Mouse (Mus musculus) spleen, adult 2 months (tissue): ENCODE data around the gene Ccdc60.
"Not testable (repeated sequence)": the region's sequence is repeated elsewhere in the genome, so short reads cannot be mapped to it uniquely, and the experiment has no call there.

Experiments used
- CTCF ChIP-seq: fragments of 200-500 bp; IDR thresholded peaks from 2 replicates; pipeline ENCODE4 v1.5.1; 2011; ENCODE audit warnings: mild to moderate bottlenecking, inconsistent platforms; ENCODE audit not compliant: insufficient read depth, insufficient read length, insufficient replicate concordance; ENCODE audit errors: extremely low read depth
- POLR2A ChIP-seq: fragments of 200-500 bp; IDR thresholded peaks from 2 replicates; pipeline ENCODE4 v1.6.1; 2011; ENCODE audit warnings: low read depth, low read length, inconsistent platforms

DNA sequence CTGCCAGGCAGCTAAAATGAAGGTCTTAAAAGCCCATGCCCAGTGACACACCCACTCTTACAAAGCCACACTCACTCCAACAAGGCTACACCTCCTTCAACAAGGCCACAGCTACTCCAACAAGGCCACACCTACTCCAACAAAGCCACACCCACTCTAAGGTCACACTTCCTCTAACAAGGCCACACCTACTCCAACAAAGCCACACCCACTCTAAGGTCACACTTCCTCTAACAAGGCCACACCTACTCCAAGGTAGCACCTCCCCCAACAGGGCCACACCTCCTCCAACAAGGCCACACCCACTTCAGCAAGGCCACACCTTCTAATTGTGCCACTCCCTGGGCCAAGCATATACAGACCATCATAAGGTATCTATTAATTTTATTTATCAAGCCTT lies 16.4 kb upstream of the Ccdc60 start:
- TF ChIP-seq CTCF, POLR2A: not testable (repeated sequence)
